Mouse (Mus musculus) left cerebral cortex, postnatal 14 days (tissue): Measurements from ENCODE around the gene Fam166a. TPM values are rescaled to one million over a fixed set of nuclear protein-coding genes. Genes with fewer than 3 reads are reported as not detected.

Source experiments
- DNase-seq, 2 experiments: peaks; one replicate each; pipeline ENCODE4 v3.0.0; 2021 to 2022; ENCODE audit warnings: low spot score in 2 of 2, mixed read lengths in 1 of 2
- intact Hi-C: fragments of 180-260 bp; cut with DNase I; formaldehyde crosslinking; loops from one replicate; pipeline ENCODE4 v1.15.1; 2025
- total RNA-seq, 2 experiments: library from RNA; stranded (reverse); gene quantifications; 2 replicates each; pipeline ENCODE4 v1.2.3; 2021

Gene Fam166a
- total RNA-seq, 2 experiments from 2014 or later: not detected

DNA sequence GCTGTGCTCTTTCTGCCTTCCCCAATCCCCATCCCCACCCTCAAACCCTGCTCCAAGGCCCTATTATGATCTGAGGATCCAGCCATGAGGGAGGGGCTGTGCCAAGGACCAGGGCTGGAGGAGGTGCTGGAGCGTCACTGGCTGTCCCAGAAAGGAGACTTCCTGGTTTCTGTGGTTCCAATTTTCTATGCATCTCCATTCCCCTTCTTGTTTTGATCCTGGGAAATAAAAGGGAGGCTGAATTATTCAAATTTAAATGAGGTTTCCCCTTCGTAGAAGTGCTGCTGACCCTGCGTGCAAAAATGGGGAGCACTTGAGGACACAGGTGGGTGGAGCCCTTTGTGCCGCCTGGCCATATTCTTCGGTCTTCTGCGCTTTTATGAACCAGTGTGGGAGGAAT lies 35.9 kb upstream of the Fam166a start:
- peak; percentile 30 to 43 for DNase-seq
- intact Hi-C loops: loop anchor here (5.0 kb wide), 2 partner anchors 80 to 220 kb away; partner anchors contain the start of gene Dph7

- intact Hi-C loops: loop anchor here (5.0 kb wide), 2 partner anchors 81 to 221 kb away; partner anchors contain the start of gene Dph7
- DNase-seq: no peak
These were observed 35.2 kb upstream of the Fam166a start for GRCm38 (mm10) chr2:25183336-25183735.

DNA sequence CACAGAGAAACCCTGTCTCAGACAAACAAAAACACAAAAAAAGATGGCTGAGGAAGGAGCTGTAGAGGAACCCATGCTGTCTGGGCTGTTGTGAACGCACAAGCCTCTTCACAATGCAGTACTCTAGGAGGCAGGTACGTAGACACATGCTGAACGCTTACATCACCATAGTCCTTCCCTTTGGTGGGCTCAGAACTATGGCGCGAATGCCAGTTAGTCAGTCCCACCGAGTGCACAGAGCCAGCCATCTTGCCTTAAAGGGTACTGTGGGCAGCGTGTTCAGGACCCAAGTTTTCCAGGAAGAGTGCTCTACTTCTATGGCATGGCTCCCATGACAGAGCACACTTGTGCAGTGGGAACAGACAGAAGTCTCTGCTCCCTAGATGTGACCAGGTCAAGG lies 34.0 kb upstream of the Fam166a start:
- intact Hi-C loops: loop anchor here (5.0 kb wide), 2 partner anchors 82 to 222 kb away; partner anchors contain the start of gene Dph7
- no peak for DNase-seq

DNA sequence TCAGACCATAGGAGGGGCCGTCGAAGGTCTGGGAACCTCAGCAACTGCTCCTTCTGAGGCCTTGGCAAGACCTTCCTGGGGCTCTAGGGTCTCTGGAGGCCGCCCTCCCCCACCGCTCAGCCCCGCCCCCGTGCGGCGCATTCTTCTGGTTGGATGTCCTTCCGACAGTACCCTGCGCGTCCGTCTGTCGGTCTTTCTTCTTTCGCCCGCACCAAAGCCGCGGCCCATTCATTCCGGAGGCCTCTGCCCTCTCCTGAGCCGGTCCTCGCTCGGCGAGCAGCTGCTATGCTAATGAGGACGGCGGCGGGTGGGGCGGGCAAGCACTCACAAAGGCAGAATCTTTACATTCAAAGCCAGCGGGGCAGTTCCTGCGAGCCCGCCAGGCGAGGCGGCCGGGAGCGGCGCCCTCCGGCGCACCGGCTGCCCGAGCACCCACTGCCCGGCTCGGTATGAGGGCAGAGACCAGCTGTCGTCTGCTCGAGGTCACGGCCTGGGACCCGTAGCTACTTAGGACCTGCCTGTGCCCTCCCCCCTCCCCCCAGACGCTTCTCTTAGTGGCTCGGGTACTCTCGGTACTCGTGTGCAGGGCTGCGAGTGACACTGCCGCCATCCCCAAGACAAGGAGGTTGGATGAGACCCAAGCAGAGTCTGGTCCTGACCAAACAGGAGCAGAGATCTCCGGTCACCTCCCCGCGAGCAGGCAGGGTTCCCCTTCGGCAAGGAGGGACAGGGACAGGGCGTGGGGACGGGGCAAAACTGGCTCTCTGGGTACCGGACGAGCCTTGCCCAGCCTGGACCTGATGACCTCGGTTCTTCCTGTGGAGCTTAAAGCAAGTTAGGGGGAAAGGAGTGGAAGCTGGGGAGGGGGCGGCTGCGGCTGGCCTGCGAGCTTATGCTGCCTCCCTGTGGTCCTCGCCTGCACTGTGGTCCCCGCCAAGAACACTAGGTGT lies 32.6 kb upstream of the Fam166a start:
- intact Hi-C loops: no loop called here
- DNase-seq: peak in 1 of 2 experiments; percentile 60

GRCm38 (mm10) chr2:25186575-25186930 lies 32.0 kb upstream of the Fam166a start:
- intact Hi-C loops: no loop called here
- no peak for DNase-seq

DNA sequence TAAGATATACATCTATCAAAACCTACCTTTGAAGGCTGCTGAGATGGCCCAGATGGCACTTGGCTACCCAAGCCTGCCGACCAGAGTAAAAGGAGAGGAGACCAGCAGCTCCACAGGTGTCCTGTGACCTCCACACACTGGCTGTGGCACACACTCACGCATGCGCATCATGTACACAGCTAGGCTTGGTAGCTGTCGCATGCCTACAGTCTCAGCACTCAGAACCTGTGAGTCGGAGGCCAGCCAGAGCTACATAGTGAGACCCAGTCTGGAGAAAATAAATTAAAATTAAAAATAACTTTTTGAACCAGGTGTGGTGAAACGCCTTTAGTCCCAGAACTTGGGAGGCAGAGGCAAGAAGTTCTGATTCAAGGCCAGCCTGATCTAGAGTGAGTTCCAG lies 30.7 kb upstream of the Fam166a start:
- no peak for DNase-seq
- intact Hi-C loops: no loop called here

DNA sequence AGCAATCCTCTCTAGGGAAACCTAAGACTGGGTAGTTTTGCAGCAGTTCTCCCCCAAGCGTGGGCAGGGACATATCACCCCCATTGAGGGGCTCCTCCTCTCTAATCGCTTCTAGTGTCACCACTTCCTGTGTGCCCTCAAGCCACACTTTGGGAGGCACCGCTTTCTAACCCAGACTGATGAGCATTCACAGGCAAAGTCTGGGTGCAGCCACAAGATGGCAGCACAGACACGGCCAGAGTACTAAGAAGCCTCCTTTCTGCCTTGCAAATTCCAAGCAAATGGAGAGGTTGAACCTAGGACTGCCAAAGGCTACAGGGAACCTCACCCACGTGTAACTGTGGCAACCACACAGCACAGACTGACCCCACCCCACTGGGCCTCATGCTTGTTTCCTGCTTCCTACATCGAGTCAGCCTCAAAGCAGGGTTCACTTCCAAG lies 25.2 kb upstream of the Fam166a start:
- DNase-seq: peak; percentile 87 to 88
- intact Hi-C loops: loop anchor here (2.0 to 5.0 kb wide), 2 partner anchors 35 to 64 kb away; partner anchors contain the start of gene Tmem203

DNA sequence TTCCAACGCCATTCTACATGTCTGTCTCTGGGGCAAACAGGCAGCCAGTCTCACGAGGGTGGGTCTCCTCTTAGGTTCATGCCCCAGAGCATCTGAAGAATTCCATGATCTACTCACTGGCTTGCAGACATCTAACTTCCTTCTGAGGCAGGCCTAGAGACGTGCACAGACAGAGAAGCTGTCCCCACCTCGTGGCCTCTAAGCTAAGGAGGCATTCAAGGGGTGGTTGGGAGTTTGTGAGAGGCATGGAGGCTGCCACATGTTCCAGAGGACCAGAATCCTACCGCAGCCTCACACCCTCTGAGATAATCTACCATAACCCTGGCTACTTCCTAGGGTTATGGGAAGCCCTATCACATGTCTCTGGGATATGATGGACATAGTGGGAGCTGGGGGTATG lies 24.5 kb upstream of the Fam166a start:
- intact Hi-C loops: loop anchor here (5.0 kb wide), 1 partner anchor 63 kb away; the partner anchor contains the start of gene Tmem203
- DNase-seq: no peak

- no peak for DNase-seq
- intact Hi-C loops: loop anchor here (5.0 kb wide), 1 partner anchor 63 kb away; the partner anchor contains the start of gene Tmem203
These were observed 23.9 kb upstream of the Fam166a start for GRCm38 (mm10) chr2:25194486-25195171.

DNA sequence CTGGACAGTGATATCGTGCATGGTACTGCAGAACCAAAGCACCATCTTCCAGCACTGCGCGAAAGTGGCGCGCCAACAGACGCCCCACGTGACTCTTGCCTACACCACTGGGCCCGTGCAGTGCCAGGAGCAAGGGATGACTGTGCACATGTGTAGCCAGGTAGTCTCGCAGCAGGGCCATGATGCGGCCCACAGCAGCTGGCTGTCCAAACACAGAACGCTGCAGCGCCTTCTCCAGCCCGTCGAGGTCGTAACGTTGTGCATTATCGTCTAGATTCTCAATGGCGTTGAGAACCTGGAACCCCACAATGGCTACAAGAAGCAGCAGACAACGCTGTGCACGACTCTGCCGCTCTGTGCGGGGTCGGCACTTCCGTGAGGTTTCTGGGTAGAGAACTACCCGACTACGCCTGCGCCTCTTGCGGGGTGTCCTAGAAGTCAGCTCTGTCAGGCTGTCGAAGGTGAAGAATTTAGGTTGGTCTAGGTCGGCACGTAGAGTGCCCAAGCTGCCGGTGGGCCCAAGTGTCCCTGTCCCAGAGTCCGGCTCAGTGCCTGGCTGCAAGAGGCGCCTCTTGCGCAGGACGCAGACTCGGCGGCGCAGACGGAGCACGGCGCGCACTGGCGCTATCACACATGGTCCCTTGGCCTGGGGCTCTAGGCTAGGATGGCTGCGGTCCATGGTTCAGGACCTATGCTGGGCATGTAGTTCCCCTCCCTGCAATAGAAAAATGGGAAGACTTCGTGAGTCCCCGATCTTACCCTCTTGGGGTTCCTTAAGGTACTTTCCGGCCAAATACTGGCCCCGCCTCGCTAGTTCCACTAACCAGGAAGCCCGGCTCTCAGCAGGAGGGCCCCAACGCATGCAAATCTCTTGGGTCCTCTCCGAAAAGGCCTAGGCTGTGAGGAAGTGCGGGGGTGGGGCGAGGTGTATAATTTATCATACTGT lies 23.1 kb upstream of the Fam166a start:
- DNase-seq: no peak
- intact Hi-C loops: no loop called here

- peak in 1 of 2 experiments; percentile 26 for DNase-seq
- intact Hi-C loops: no loop called here
These were observed 22.2 kb upstream of the Fam166a start, which contains the start of gene Tor4a for GRCm38 (mm10) chr2:25196172-25196954. Tor4a (minus strand) TSS chr2:25196886.

- no peak for DNase-seq
- intact Hi-C loops: no loop called here
These were observed 21.4 kb upstream of the Fam166a start for GRCm38 (mm10) chr2:25197191-25197590.

GRCm38 (mm10) chr2:25197946-25198345 lies 20.6 kb upstream of the Fam166a start:
- DNase-seq: no peak
- intact Hi-C loops: no loop called here

GRCm38 (mm10) chr2:25200631-25201030 lies 17.9 kb upstream of the Fam166a start:
- intact Hi-C loops: no loop called here
- DNase-seq: no peak

GRCm38 (mm10) chr2:25203631-25204214 lies 14.8 kb upstream of the Fam166a start:
- intact Hi-C loops: no loop called here
- no peak for DNase-seq

DNA sequence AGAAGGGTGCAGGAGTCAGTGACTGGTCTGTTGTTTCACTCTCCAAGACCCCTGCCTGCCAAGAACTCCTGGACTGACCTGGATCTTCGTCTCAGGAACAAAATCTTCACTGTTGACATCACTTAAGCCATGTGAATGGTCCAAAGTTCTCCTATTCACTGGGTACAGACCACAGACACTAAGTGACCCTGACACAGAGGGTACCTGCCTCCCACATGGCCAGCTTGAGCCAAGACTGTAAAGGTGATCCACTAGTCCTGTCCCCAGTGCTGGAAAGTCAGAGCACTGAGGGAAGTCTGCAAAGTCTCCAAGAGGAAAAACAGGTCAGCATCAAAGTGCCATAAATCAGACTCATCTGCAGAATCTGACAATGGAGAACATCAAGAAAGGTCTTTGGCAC lies 11.0 kb upstream of the Fam166a start:
- DNase-seq: no peak
- intact Hi-C loops: no loop called here

GRCm38 (mm10) chr2:25210686-25211085 lies 7.9 kb upstream of the Fam166a start:
- intact Hi-C loops: no loop called here

GRCm38 (mm10) chr2:25211121-25211670 lies 7.3 kb upstream of the Fam166a start, which contains the start of gene Nelfb:
Nelfb (minus strand) TSS chr2:25211489.
- DNase-seq: peak; percentile 76 to 80
- intact Hi-C loops: no loop called here

More at GRCm38 (mm10) chr2:25210686-25211085, 7.9 kb upstream of the Fam166a start:
- no peak for DNase-seq
